Mouse (Mus musculus): ENCODE measurements around the gene Tle4. TPM values are rescaled to one million over a fixed set of nuclear protein-coding genes. Genes with fewer than 3 reads are reported as not detected.

The Tle4 gene
- total and polyA plus RNA-seq, 2 experiments from 2014 or later, result 3.4 to 13.8 TPM

DNA sequence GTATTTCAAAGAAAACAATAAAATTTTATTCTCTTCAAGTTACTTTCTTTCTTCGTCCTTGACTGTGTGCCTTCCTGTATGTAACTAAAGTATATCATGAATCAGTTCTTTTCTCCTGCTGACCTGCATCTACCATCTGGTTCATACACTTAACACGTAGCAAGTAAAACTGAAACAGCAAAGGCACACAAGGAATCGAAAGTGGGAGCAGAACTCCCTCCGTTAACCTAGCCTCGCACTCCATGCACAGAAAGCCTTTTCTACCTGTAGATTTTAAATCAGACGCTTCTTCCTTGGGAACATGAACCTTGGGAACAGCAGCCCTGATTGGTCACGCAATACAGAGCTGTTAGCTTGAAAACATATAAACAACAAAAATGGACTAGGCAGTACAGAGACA, 78.7 kb downstream of the Tle4 start:
- Histone ChIP-seq H3K27ac (ENCODE audit: low read depth) (no peak overlapping the region), H3K36me3 (replicated peaks; ENCODE audit: control insufficient read depth, insufficient read depth, low read length) (0 out of 2 replicates have a peak, but pooled peaks cover 12% of the 10 kb centered on the region), H3K9ac (replicated peaks; ENCODE audit: low read depth, low read length) (no peak overlapping the region), H3K4me3 (ENCODE audit: low read depth, low read length) (no peak overlapping the region), H3K4me2 (ENCODE audit: low read depth, low read length) (no peak overlapping the region), H3K9me3 (replicated peaks; ENCODE audit: control insufficient read depth, low read length) (no peaks in the 10 kb centered on the region), H3K4me1 (ENCODE audit: control insufficient read depth, insufficient read depth) (no peaks in the 10 kb centered on the region), H3K27me3 (ENCODE audit: control insufficient read depth, insufficient read depth, low read length) (no peaks in the 10 kb centered on the region)
- DNase-seq (ENCODE audit: low spot score) (no peak), ATAC-seq (ENCODE audit: insufficient read depth, low read depth) (no peak)
- WGBS, result 91% methylated on average over 7 of the region's 7 CpGs
- TF ChIP-seq EP300 (IDR thresholded peaks at IDR 0.05; ENCODE audit: low read depth) (no peak), CTCF (IDR thresholded peaks at IDR 0.05; ENCODE audit: low read depth) (no peak)

GRCm38 (mm10) chr19:14518438-14519044, 79.3 kb downstream of the Tle4 start:
- DNase-seq (ENCODE audit: low spot score), result no peak
- TF ChIP-seq EP300 (IDR thresholded peaks at IDR 0.05; ENCODE audit: low read depth) (no peak), CTCF (IDR thresholded peaks at IDR 0.05; ENCODE audit: low read depth) (no peak)
- Histone ChIP-seq H3K36me3 (replicated peaks; ENCODE audit: control insufficient read depth, insufficient read depth, low read length) (0 out of 2 replicates have a peak, but pooled peaks cover 12% of the 10 kb centered on the region), H3K9me3 (replicated peaks; ENCODE audit: control insufficient read depth, low read length) (no peaks in the 10 kb centered on the region), H3K27me3 (ENCODE audit: control insufficient read depth, insufficient read depth, low read length) (no peaks in the 10 kb centered on the region), H3K27ac (ENCODE audit: low read depth) (no peak overlapping the region), H3K4me1 (ENCODE audit: control insufficient read depth, insufficient read depth) (no peaks in the 10 kb centered on the region), H3K4me3 (ENCODE audit: low read depth, low read length) (no peak overlapping the region), H3K9ac (replicated peaks; ENCODE audit: low read depth, low read length) (no peak overlapping the region), H3K4me2 (ENCODE audit: low read depth, low read length) (no peak overlapping the region)
- ATAC-seq (ENCODE audit: insufficient read depth, low read depth), result no peak
- 84% methylated on average over 9 of the region's 9 CpGs for WGBS

DNA sequence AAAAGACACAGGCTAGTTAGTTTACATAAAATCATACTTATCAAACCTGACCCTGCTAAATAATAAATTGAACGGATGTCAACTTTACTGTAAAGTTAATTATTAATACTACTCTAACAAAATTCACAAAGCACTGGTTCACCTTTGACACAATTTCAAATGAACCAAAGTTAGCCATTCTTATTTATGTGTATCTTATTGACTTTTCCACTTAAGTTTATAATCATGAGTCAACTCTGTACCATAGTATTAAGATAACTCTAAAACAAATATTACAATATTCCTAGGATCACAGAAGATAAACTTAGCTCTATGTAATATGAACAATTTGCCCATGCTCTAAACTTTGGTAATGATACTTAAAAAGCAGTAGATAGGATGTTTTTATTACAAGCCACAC, 81.4 kb downstream of the Tle4 start:
- H3K9me3 ChIP-seq (replicated peaks; ENCODE audit: control insufficient read depth, low read length), result no peaks in the 10 kb centered on the region
- no peak overlapping the region for H3K9ac ChIP-seq (replicated peaks; ENCODE audit: low read depth, low read length)
- WGBS, result 81% methylated on average over 1 of the region's 1 CpGs
- no peaks in the 10 kb centered on the region for H3K27me3 ChIP-seq (ENCODE audit: control insufficient read depth, insufficient read depth, low read length)
- DNase-seq (ENCODE audit: low spot score) (no peak), ATAC-seq (ENCODE audit: insufficient read depth, low read depth) (no peak)
- peaks cover 12% of the 10 kb centered on the region; the same call in 1 of the 2 replicates for H3K36me3 ChIP-seq (replicated peaks; ENCODE audit: control insufficient read depth, insufficient read depth, low read length)
- no peak overlapping the region for H3K27ac ChIP-seq (ENCODE audit: low read depth)
- H3K4me3 ChIP-seq (ENCODE audit: low read depth, low read length), result no peak overlapping the region
- H3K4me2 ChIP-seq (ENCODE audit: low read depth, low read length), result no peak overlapping the region
- no peaks in the 10 kb centered on the region for H3K4me1 ChIP-seq (ENCODE audit: control insufficient read depth, insufficient read depth)
- no peak for TF ChIP-seq EP300 (IDR thresholded peaks at IDR 0.05; ENCODE audit: low read depth)

DNA sequence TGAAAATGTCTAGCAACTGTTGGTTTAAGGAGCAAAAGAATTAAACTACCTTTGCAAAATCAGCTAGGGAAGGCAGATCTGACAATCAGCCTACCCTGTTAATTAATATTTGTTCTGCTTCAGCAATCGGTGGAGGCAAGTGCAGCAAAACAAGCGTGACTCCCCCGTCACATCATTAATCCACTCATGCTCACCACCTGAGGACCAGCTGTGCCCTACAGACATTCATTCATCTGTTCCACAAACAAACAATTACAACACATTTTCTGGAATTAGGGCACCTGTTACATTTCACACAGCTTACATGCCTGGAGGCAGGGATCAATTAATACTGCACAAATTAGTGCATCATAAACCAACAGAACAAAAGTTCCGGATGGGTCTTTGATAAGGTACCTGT, 89.0 kb downstream of the Tle4 start:
- DNase-seq (ENCODE audit: low spot score) (no peak), ATAC-seq (ENCODE audit: insufficient read depth, low read depth) (no peak)
- Histone ChIP-seq H3K4me1 (ENCODE audit: control insufficient read depth, insufficient read depth) (no peaks in the 10 kb centered on the region), H3K27me3 (ENCODE audit: control insufficient read depth, insufficient read depth, low read length) (no peaks in the 10 kb centered on the region), H3K4me3 (ENCODE audit: low read depth, low read length) (no peak overlapping the region), H3K27ac (ENCODE audit: low read depth) (no peak overlapping the region), H3K9me3 (replicated peaks; ENCODE audit: control insufficient read depth, low read length) (no peaks in the 10 kb centered on the region), H3K36me3 (replicated peaks; ENCODE audit: control insufficient read depth, insufficient read depth, low read length) (no peaks in the 10 kb centered on the region; the same call in 1 of the 2 replicates), H3K4me2 (ENCODE audit: low read depth, low read length) (no peak overlapping the region), H3K9ac (replicated peaks; ENCODE audit: low read depth, low read length) (no peak overlapping the region)
- TF ChIP-seq CTCF (IDR thresholded peaks at IDR 0.05; ENCODE audit: low read depth), result no peak
- TF ChIP-seq EP300 (IDR thresholded peaks at IDR 0.05; ENCODE audit: low read depth), result no peak
- 87% methylated on average over 4 of the region's 4 CpGs for WGBS

DNA sequence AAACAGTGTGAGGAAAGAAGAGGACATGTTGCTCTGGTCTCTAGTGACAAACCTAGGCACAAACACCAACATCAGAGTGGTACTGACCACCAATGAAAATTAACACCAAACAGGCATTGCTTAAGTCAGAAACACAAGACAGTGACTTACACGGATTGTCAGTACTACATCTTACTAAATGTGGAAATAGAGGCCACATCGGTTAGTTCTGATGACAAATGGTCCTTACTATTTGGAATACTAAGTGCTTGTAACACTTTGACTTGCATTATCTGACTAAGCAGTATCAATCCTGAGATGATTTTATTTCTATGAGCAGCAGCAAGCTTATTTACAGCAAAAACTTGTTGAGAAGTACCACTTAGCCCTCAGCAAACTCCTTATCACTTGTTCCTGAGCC, 89.9 kb downstream of the Tle4 start:
- TF ChIP-seq EP300 (IDR thresholded peaks at IDR 0.05; ENCODE audit: low read depth), result no peak
- no peak for TF ChIP-seq CTCF (IDR thresholded peaks at IDR 0.05; ENCODE audit: low read depth)
- no peaks in the 10 kb centered on the region for H3K4me1 ChIP-seq (ENCODE audit: control insufficient read depth, insufficient read depth)
- ATAC-seq (ENCODE audit: insufficient read depth, low read depth) (no peak), DNase-seq (ENCODE audit: low spot score) (no peak)
- no peak overlapping the region for H3K27ac ChIP-seq (ENCODE audit: low read depth)
- WGBS, result 59% methylated on average over 2 of the region's 2 CpGs
- H3K4me3 ChIP-seq (ENCODE audit: low read depth, low read length), result no peak overlapping the region
- no peak overlapping the region for H3K4me2 ChIP-seq (ENCODE audit: low read depth, low read length)
- H3K27me3 ChIP-seq (ENCODE audit: control insufficient read depth, insufficient read depth, low read length), result no peaks in the 10 kb centered on the region
- H3K9me3 ChIP-seq (replicated peaks; ENCODE audit: control insufficient read depth, low read length), result no peaks in the 10 kb centered on the region
- no peak overlapping the region for H3K9ac ChIP-seq (replicated peaks; ENCODE audit: low read depth, low read length)
- no peaks in the 10 kb centered on the region; the same call in 1 of the 2 replicates for H3K36me3 ChIP-seq (replicated peaks; ENCODE audit: control insufficient read depth, insufficient read depth, low read length)

Data from heart, postnatal 0 days (tissue).